Mouse (Mus musculus) ES-Bruce4 (cell line): ENCODE results near the gene Cog3. TPM values are rescaled to one million over a fixed set of nuclear protein-coding genes. Genes with fewer than 3 reads are reported as not detected.
A peak's percentile ranks its signal among the peaks of the same experiment; 100 is the strongest.

ENCODE experiments used
- H3K27ac ChIP-seq: 2 replicates; pipeline ENCODE4 v1.5.1; 2012; ENCODE audit warnings: low read length, inconsistent platforms; ENCODE audit not compliant: insufficient read depth
- H3K27me3 ChIP-seq: 2 replicates; pipeline ENCODE4 v1.6.1; 2012; ENCODE audit warnings: mild to moderate bottlenecking, low read length, inconsistent platforms; ENCODE audit not compliant: control insufficient read depth, poor library complexity, insufficient read depth, severe bottlenecking
- H3K36me3 ChIP-seq: 2 replicates; pipeline ENCODE4 v1.6.1; 2012; ENCODE audit warnings: inconsistent platforms, mild to moderate bottlenecking, low read length, moderate library complexity; ENCODE audit not compliant: control insufficient read depth, poor library complexity, insufficient read depth, severe bottlenecking
- H3K4me1 ChIP-seq: one replicate; pipeline ENCODE4 v1.8.1; 2011; ENCODE audit warnings: low read length; ENCODE audit not compliant: control insufficient read depth, insufficient read depth
- H3K4me3 ChIP-seq: 2 replicates; pipeline ENCODE4 v1.5.1; 2011; ENCODE audit warnings: low read depth, mild to moderate bottlenecking, low read length
- H3K9ac ChIP-seq: 2 replicates; pipeline ENCODE4 v1.6.1; 2012; ENCODE audit warnings: low read depth, mild to moderate bottlenecking, inconsistent platforms; ENCODE audit not compliant: poor library complexity, severe bottlenecking
- H3K9me3 ChIP-seq: replicated peaks from 2 replicates; pipeline ENCODE4 v1.6.1; 2012; ENCODE audit warnings: mild to moderate bottlenecking, low read length, inconsistent platforms; ENCODE audit not compliant: control insufficient read depth, poor library complexity, insufficient read depth, severe bottlenecking
- CTCF ChIP-seq: IDR thresholded peaks from one replicate; pipeline ENCODE4 v1.8.1; 2011; ENCODE audit warnings: low read depth, low read length
- EP300 ChIP-seq: IDR thresholded peaks from 2 replicates; pipeline ENCODE4 v1.6.1; 2011; ENCODE audit warnings: low read depth, low read length; ENCODE audit not compliant: insufficient read depth
- POLR2A ChIP-seq: IDR thresholded peaks from one replicate; pipeline ENCODE4 v1.8.1; 2011; ENCODE audit warnings: low read length; ENCODE audit not compliant: insufficient read depth
- polyA plus RNA-seq: library from polyadenylated mRNA; stranded (reverse); fragments of >200 nt; gene quantifications from 2 replicates; pipeline ENCODE4 v1.2.4, GENCODE M21; 2011; ENCODE audit warnings: low read depth; ENCODE audit not compliant: missing spikeins, insufficient read depth, insufficient read length

Cog3 gene
- polyA plus RNA-seq, 1 experiment: 24.6 TPM

DNA sequence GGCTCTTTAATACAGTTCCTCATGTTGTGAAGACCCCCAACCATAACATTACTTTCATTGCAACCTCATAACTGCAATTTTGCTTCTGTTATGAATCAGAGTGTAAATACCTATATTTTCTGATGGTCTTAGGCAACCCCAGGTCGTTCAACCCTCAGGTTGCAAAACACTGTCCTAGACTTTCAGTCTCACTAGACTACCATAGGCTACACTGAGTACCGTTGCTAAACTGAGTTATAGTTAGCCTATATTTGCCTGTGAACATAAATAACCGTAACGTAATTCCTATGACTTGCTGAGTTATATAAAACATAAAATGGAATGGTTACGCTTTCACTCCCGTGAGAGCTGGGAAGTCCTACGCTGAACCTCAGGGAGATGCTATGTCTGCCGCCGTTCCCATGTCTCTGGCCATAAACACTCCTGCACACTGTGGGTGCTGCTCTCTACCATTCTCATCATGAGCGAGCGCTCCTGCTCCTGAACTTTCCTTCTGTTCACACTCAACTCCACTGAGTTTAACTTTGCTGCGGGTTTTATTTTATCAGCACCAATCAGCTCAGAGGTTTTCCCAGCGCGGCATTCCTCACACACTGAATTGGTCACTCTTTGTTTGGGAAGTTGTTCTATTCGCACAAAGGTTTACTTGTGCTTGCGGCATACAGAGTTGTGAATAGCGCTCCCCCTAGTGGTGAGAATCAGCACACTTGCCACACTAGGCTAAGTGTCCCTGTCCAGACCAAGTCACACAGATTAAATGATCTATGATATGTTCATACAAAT is 13.4 kb upstream of the Cog3 start:
- no peaks in the 10 kb centered on the region for H3K9me3 ChIP-seq
- TF ChIP-seq EP300: no peak
- TF ChIP-seq POLR2A: no peak
- TF ChIP-seq CTCF: peak; percentile 76
- H3K27me3 ChIP-seq: no peaks in the 10 kb centered on the region
- no peaks in the 10 kb centered on the region for H3K4me1 ChIP-seq
- peaks cover 23% of the 10 kb centered on the region for H3K36me3 ChIP-seq
- no peak overlapping the region for H3K27ac ChIP-seq
- H3K9ac ChIP-seq: no peak overlapping the region
- no peak overlapping the region for H3K4me3 ChIP-seq

DNA sequence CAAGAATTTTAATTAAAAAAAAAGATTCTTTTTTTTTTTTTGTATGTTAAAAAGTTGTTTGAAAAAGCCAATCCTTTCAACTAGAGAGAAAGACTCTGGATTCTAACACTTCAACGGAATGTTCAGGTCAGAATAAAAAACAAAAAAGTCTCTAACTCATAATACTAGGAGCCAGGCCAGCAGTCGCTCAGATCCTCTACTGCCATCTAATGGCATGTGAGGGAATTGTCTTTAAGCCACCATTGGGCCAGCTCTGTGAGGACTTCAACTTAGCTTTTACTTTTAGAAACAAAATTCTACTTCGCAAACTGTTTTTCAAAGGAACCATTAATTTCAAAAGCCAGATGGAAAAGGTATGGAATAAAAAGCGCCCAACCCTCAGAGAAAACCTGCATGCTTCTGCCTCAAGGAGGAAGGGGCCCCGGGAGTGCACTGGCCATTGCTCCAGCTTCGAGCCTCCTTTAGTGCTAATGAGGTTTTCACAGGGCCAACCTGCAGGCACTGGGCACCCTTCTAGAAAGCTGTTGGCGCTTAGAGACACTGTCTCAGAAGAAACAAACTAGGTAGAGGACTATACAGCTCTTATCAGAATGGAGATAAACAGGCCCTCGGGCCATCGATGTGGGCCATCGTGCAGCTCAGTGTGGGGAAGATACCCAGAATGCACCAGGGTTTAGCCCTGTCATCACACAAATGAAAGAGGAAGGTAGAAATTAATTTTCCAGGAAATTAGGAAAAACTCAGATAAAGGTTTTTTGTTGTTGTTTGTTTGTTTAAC is 6.9 kb upstream of the Cog3 start:
- H3K36me3 ChIP-seq: peaks cover 9% of the 10 kb centered on the region
- peak; percentile 33 for TF ChIP-seq CTCF
- no peak for TF ChIP-seq EP300
- no peak overlapping the region for H3K4me3 ChIP-seq
- no peaks in the 10 kb centered on the region for H3K4me1 ChIP-seq
- no peak overlapping the region for H3K27ac ChIP-seq
- H3K9me3 ChIP-seq: no peaks in the 10 kb centered on the region
- H3K27me3 ChIP-seq: no peaks in the 10 kb centered on the region
- no peak overlapping the region for H3K9ac ChIP-seq

DNA sequence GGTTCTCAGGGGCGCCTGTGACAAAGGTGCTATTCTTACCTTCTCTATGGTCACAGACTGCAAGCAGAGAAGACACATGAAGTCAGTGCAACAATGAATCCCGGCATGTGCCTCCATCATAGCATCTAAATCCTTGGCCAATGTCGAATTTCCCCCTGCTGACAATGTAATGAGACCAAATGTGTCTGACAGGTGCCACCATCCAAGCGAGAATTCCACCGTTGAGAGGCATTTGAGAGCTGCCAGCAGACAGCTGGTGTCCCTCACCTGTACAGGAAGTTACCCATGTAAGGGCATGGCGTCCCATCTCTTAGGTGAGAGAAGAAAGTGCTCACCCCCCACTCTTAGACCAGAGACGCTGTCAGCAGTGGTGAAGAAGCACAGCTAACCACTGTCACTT is 4.1 kb upstream of the Cog3 start:
- H3K4me3 ChIP-seq: no peak overlapping the region
- no peak overlapping the region for H3K27ac ChIP-seq
- TF ChIP-seq POLR2A (no peak), EP300 (no peak), CTCF (no peak)
- H3K9ac ChIP-seq: no peak overlapping the region
- peaks cover 6% of the 10 kb centered on the region for H3K36me3 ChIP-seq
- no peaks in the 10 kb centered on the region for H3K27me3 ChIP-seq
- H3K9me3 ChIP-seq: no peaks in the 10 kb centered on the region
- H3K4me1 ChIP-seq: no peaks in the 10 kb centered on the region

DNA sequence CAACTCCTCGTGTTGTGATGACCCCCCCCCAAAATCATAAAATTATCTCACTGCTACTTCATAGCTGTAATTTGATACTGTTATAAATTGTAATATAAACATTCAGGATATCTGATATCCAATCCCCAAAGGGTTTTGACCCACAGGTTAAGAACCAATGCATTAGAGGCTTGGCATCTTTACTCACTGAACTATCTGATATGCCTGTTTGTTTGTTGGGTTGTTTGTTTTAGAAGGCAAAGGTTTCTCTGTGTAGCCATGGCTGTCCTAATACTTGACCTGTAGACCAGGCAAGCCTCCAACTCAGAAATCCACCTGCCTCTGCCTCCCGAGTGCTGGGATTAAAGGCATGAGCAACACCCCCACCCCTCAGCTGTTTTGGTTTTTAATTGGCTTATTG is 3.5 kb upstream of the Cog3 start:
- TF ChIP-seq EP300 (no peak), CTCF (no peak), POLR2A (no peak)
- Histone ChIP-seq H3K36me3 (peaks cover 6% of the 10 kb centered on the region), H3K4me1 (no peaks in the 10 kb centered on the region)

DNA sequence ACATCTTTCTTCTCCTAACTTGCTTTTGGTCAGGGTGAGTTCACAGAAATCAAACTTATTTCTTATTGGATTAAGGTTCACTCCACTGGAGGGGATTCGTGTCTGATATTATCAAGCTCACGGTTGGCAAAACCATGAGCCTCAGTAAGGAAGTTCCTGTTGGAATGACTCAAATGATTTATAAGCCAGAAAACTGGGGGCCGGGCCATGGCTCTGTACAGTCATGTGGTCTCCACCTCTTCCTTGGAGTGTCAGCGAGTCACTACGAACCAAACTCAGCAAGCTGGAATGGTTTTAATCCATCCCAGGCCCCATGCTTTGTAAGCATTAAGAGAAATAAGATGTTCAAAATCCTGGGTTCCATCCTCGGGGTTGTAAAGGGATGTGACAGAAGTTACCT is 2.7 kb upstream of the Cog3 start:
- Histone ChIP-seq H3K27me3 (no peaks in the 10 kb centered on the region), H3K4me1 (peaks cover 1% of the 10 kb centered on the region), H3K4me3 (no peak overlapping the region), H3K9ac (no peak overlapping the region), H3K27ac (no peak overlapping the region), H3K9me3 (no peaks in the 10 kb centered on the region), H3K36me3 (peaks cover 2% of the 10 kb centered on the region)
- TF ChIP-seq POLR2A (no peak), CTCF (no peak), EP300 (no peak)

More for the DNA sequence above, 3.5 kb upstream of the Cog3 start:
- H3K4me3 ChIP-seq: no peak overlapping the region
- H3K9me3 ChIP-seq: no peaks in the 10 kb centered on the region
- H3K27me3 ChIP-seq: no peaks in the 10 kb centered on the region
- H3K27ac ChIP-seq: no peak overlapping the region
- H3K9ac ChIP-seq: no peak overlapping the region

DNA sequence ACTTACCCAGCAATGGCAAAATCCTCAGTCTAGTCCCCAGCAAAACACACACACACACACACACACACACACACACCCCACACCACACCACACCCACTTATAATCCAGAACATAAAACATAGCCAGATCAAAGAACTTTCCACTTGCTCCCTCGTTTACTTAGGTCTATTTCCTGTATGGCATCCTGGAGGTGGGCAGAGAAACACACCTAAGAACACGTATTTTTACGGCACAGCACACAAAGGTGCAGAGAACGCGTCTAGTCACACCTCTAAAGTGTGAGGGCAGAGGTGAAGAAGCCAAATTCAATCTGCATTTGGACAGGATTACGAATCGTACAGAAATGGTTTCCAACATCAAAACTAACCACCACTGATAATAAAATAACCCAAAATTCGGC is 1.1 kb downstream of the Cog3 start:
- Histone ChIP-seq H3K9me3 (no peaks in the 10 kb centered on the region), H3K36me3 (no peaks in the 10 kb centered on the region), H3K4me3 (no peak overlapping the region), H3K4me1 (peaks cover 1% of the 10 kb centered on the region), H3K9ac (peak overlapping the region; percentile 85), H3K27me3 (no peaks in the 10 kb centered on the region), H3K27ac (0 out of 2 replicates have a peak overlapping the region, but pooled peaks have one; percentile 25)
- TF ChIP-seq POLR2A: no peak
